Mouse (Mus musculus): ENCODE measurements around the gene Gnl1. TPM values are rescaled to one million over a fixed set of nuclear protein-coding genes. Genes with fewer than 3 reads are reported as not detected.
"Not testable (repeated sequence)": the region's sequence is repeated elsewhere in the genome, so short reads cannot be mapped to it uniquely, and the experiment has no call there.

Gnl1 gene
- polyA plus RNA-seq, 1 experiment from 2014 or later: 57.9 TPM

GRCm38 (mm10) chr17:36030703-36031582, 51.3 kb downstream of the Gnl1 start:
- WGBS: 42% methylated on average over 8 of the region's 8 CpGs
- not testable (repeated sequence) for H3K36me3 ChIP-seq (replicated peaks); ATAC-seq (ENCODE audit: low FRiP score); H3K9me3 ChIP-seq; H3K27ac ChIP-seq; H3K4me1 ChIP-seq
- H3K4me3 ChIP-seq (replicated peaks): peak overlapping the region; percentile 48
- peak overlapping the region; percentile 83 for H3K4me2 ChIP-seq
- H3K27me3 ChIP-seq: peaks cover 11% of the 10 kb centered on the region; the same call in 1 of the 2 replicates
- H3K9ac ChIP-seq: peak overlapping the region; percentile 40

- peak; percentile 51 for ATAC-seq (ENCODE audit: low FRiP score)
- not testable (repeated sequence) for H3K4me1 ChIP-seq; H3K9me3 ChIP-seq; H3K27ac ChIP-seq; H3K36me3 ChIP-seq (replicated peaks)
- Histone ChIP-seq H3K27me3 (peaks cover 11% of the 10 kb centered on the region; the same call in 1 of the 2 replicates), H3K4me3 (replicated peaks) (peak overlapping the region; percentile 48), H3K4me2 (peak overlapping the region; percentile 83), H3K9ac (peak overlapping the region; percentile 65)
- 2% methylated on average over 40 of the region's 40 CpGs for WGBS
Observed at GRCm38 (mm10) chr17:36031583-36032331, 52.1 kb downstream of the Gnl1 start.

- H3K4me3 ChIP-seq (replicated peaks): peak within 1 kb of the TSS; percentile 48
- not testable (repeated sequence) for H3K9me3 ChIP-seq; H3K4me1 ChIP-seq; H3K36me3 ChIP-seq (replicated peaks); H3K27ac ChIP-seq
- H3K9ac ChIP-seq: peak within 1 kb of the TSS; percentile 65
- peaks cover 11% of the 10 kb centered on the region; the same call in 1 of the 2 replicates for H3K27me3 ChIP-seq
- H3K4me2 ChIP-seq: peak within 1 kb of the TSS; percentile 83
- peak; percentile 39 for ATAC-seq (ENCODE audit: low FRiP score)
- 2% methylated on average over 25 of the region's 25 CpGs for WGBS
Observed at GRCm38 (mm10) chr17:36032351-36032875, 52.8 kb downstream of the Gnl1 start, which contains the start of gene H2-T23. TSS of gene H2-T23 (minus strand) at chr17:36032855.

GRCm38 (mm10) chr17:36034524-36034923, 54.9 kb downstream of the Gnl1 start:
- H3K4me1 ChIP-seq; H3K9me3 ChIP-seq; H3K4me2 ChIP-seq; H3K4me3 ChIP-seq (replicated peaks); H3K36me3 ChIP-seq (replicated peaks); H3K27ac ChIP-seq; H3K9ac ChIP-seq; ATAC-seq (ENCODE audit: low FRiP score): not testable (repeated sequence)
- 64% methylated on average over 3 of the region's 3 CpGs for WGBS
- H3K27me3 ChIP-seq: peaks cover 11% of the 10 kb centered on the region; the same call in 1 of the 2 replicates

- peaks cover 11% of the 10 kb centered on the region; the same call in 1 of the 2 replicates for H3K27me3 ChIP-seq
- H3K4me1 ChIP-seq; H3K27ac ChIP-seq; H3K9ac ChIP-seq; H3K4me3 ChIP-seq (replicated peaks); H3K4me2 ChIP-seq; H3K36me3 ChIP-seq (replicated peaks); H3K9me3 ChIP-seq: not testable (repeated sequence)
- peak; percentile 54; the same call in 1 of the 2 replicates for ATAC-seq (ENCODE audit: low FRiP score)
- 45% methylated on average over 3 of the region's 3 CpGs for WGBS
Observed at GRCm38 (mm10) chr17:36035010-36035638, 55.5 kb downstream of the Gnl1 start.

GRCm38 (mm10) chr17:36036126-36036525, 56.5 kb downstream of the Gnl1 start:
- H3K27ac ChIP-seq; H3K9ac ChIP-seq; H3K4me3 ChIP-seq (replicated peaks); H3K4me1 ChIP-seq; ATAC-seq (ENCODE audit: low FRiP score); H3K4me2 ChIP-seq; H3K36me3 ChIP-seq (replicated peaks); H3K9me3 ChIP-seq: not testable (repeated sequence)
- peaks cover 12% of the 10 kb centered on the region for H3K27me3 ChIP-seq
- 89% methylated on average over 13 of the region's 13 CpGs for WGBS

MicroRNA genes within 50 kb of the gene (microRNA counts, 519-probe panel; counts per million panel counts)
- microRNA mmu-miR-877: not detected

Small RNA genes lying within 50 kb of the gene (microRNA-seq; reads per million reads assigned to microRNA genes)
- 246 reads per million, percentile 61 among the genes with 10 or more reads in this experiment for gene Mir877

Other genes with a start within 250 kb of the Gnl1 start
- gene Ier3, start 158.2 kb upstream of the Gnl1 start, polyA plus RNA-seq (2016; fragmentation: Nextera tagmentation; extraction: Ambion mirVana): 4.9 and 5.3 TPM in 2 replicates
- 53.7 and 56.0 TPM in 2 replicates for gene Flot1, start 156.6 kb upstream of the Gnl1 start, polyA plus RNA-seq (2016; fragmentation: Nextera tagmentation; extraction: Ambion mirVana)
- 1,541 and 1,619 TPM in 2 replicates for gene Tubb5, start 141.5 kb upstream of the Gnl1 start, polyA plus RNA-seq (2016; fragmentation: Nextera tagmentation; extraction: Ambion mirVana)
- 22.3 and 26.1 TPM in 2 replicates for gene Mdc1, start 138.3 kb upstream of the Gnl1 start, polyA plus RNA-seq (2016; fragmentation: Nextera tagmentation; extraction: Ambion mirVana)
- 56.2 and 60.5 TPM in 2 replicates for gene Nrm, start 118.5 kb upstream of the Gnl1 start, polyA plus RNA-seq (2016; fragmentation: Nextera tagmentation; extraction: Ambion mirVana)
- gene Ppp1r18, start 114.3 kb upstream of the Gnl1 start, polyA plus RNA-seq (2016; fragmentation: Nextera tagmentation; extraction: Ambion mirVana): 23.7 and 24.3 TPM in 2 replicates
- 48.0 and 54.8 TPM in 2 replicates for gene Dhx16, start 100.0 kb upstream of the Gnl1 start, polyA plus RNA-seq (2016; fragmentation: Nextera tagmentation; extraction: Ambion mirVana)
- 26.7 and 29.4 TPM in 2 replicates for gene 2310061I04Rik, start 82.4 kb upstream of the Gnl1 start, polyA plus RNA-seq (2016; fragmentation: Nextera tagmentation; extraction: Ambion mirVana)
- gene Atat1, start 69.8 kb upstream of the Gnl1 start, polyA plus RNA-seq (2016; fragmentation: Nextera tagmentation; extraction: Ambion mirVana): 277 and 280 TPM in 2 replicates
- 56.2 and 56.6 TPM in 2 replicates for gene Mrps18b, start 63.5 kb upstream of the Gnl1 start, polyA plus RNA-seq (2016; fragmentation: Nextera tagmentation; extraction: Ambion mirVana)
- 65.4 and 70.4 TPM in 2 replicates for gene Ppp1r10, start 63.4 kb upstream of the Gnl1 start, polyA plus RNA-seq (2016; fragmentation: Nextera tagmentation; extraction: Ambion mirVana)
- gene Abcf1, start 10.1 kb upstream of the Gnl1 start, polyA plus RNA-seq (2016; fragmentation: Nextera tagmentation; extraction: Ambion mirVana): 117 and 118 TPM in 2 replicates
- 52.1 and 56.8 TPM in 2 replicates for gene Prr3, start 385 bp downstream of the Gnl1 start, polyA plus RNA-seq (2016; fragmentation: Nextera tagmentation; extraction: Ambion mirVana)
- 4.6 and 5.3 TPM in 2 replicates for gene H2-T24, start 40.7 kb downstream of the Gnl1 start, polyA plus RNA-seq (2016; fragmentation: Nextera tagmentation; extraction: Ambion mirVana)
- gene H2-T23, start 53.0 kb downstream of the Gnl1 start, polyA plus RNA-seq (2016; fragmentation: Nextera tagmentation; extraction: Ambion mirVana): 4.8 and 5.5 TPM in 2 replicates
- 5.2 and 5.4 TPM in 2 replicates for gene H2-T22, start 62.9 kb downstream of the Gnl1 start, polyA plus RNA-seq (2016; fragmentation: Nextera tagmentation; extraction: Ambion mirVana)
- gene Gm6034, start 63.1 kb downstream of the Gnl1 start, polyA plus RNA-seq (2016; fragmentation: Nextera tagmentation; extraction: Ambion mirVana): not detected in 2 replicates
- gene Gm11127, start 78.5 kb downstream of the Gnl1 start, polyA plus RNA-seq (2016; fragmentation: Nextera tagmentation; extraction: Ambion mirVana): not detected in 2 replicates
- gene Gm19684, start 141.8 kb downstream of the Gnl1 start, polyA plus RNA-seq (2016; fragmentation: Nextera tagmentation; extraction: Ambion mirVana): not detected in 2 replicates
- gene Gm7030, start 149.6 kb downstream of the Gnl1 start, polyA plus RNA-seq (2016; fragmentation: Nextera tagmentation; extraction: Ambion mirVana): not detected in 2 replicates
- gene Gm8909, start 188.7 kb downstream of the Gnl1 start, polyA plus RNA-seq (2016; fragmentation: Nextera tagmentation; extraction: Ambion mirVana): not detected in 2 replicates
- not detected in 2 replicates for gene H2-T3, start 210.4 kb downstream of the Gnl1 start, polyA plus RNA-seq (2016; fragmentation: Nextera tagmentation; extraction: Ambion mirVana)